Mouse (Mus musculus) gastrocnemius, postnatal 36 days (tissue): ENCODE data around the gene Fam184b. TPM values are rescaled to one million over a fixed set of nuclear protein-coding genes. Genes with fewer than 3 reads are reported as not detected.

ENCODE experiments used
- total RNA-seq, 2 experiments: library from RNA; stranded (reverse); gene quantifications; 2 replicates each; pipeline ENCODE4 v1.2.3; 2021

The Fam184b gene
- total RNA-seq, 2 experiments from 2014 or later: 0.18 to 0.35 TPM

Other genes with a start within 250 kb of the Fam184b start
- 10 to 100 TPM; 54.0 to 57.9 TPM for gene Qdpr, start 189.4 kb downstream of the Fam184b start, total RNA-seq
- gene Clrn2, start 185.9 kb downstream of the Fam184b start, total RNA-seq: not detected
- 10 to 100 TPM; 51.1 to 53.8 TPM for gene Lap3, start 146.2 kb downstream of the Fam184b start, total RNA-seq
- 10 to 100 TPM; 43.8 to 47.7 TPM for gene Med28, start 119.4 kb downstream of the Fam184b start, total RNA-seq
- gene Ncapg, start 30.3 kb upstream of the Fam184b start, total RNA-seq: under 1 TPM; 0.38 to 0.42 TPM
- gene Lcorl, start 218.0 kb upstream of the Fam184b start, total RNA-seq: 1 to 10 TPM; 5.0 to 6.8 TPM